Comparison of ENCODE assay signal across 1 mouse cellular context in the genomic region with DNA sequence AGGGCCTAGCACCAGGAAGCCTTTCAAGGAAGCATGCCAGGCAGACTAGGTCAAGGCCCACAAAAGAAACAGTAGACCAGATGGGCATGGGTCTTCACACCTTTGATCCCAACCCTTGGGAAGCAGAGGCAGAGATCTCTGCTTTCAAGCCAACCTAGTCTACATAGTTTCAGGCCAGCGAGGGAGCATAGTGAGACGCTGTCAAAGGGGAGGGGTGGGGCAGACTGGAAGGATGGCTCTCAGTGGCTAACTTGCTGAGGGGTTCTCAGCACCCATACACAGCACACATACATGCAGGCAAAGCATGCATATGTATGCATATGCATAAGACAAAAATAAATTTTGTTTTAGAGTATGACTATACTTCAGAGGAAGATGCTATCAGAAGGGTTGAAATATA.
TF ChIP-seq lines count a peak whose summit lies in the region.

No protein-coding gene starts in this region.

TF ChIP-seq in MEL, 35 proteins besides CTCF, POLR2A, EP300 and RAD21:
- TF ChIP-seq NELFE (IDR thresholded peaks at IDR 0.05; ENCODE audit: low read depth, low read length) (no peak), SMC3 (IDR thresholded peaks at IDR 0.05; ENCODE audit: low read depth, low read length) (no peak), ZC3H11A (IDR thresholded peaks at IDR 0.05; ENCODE audit: low read depth, low read length) (no peak), TBP (IDR thresholded peaks at IDR 0.05; ENCODE audit: low read depth, low read length) (no peak), MYB (IDR thresholded peaks at IDR 0.05; ENCODE audit: low read depth, low read length) (no peak), POLR2AphosphoS5 (IDR thresholded peaks at IDR 0.05; ENCODE audit: borderline replicate concordance, low read depth, low read length) (no peak), GABPA (IDR thresholded peaks at IDR 0.05; ENCODE audit: low read depth, low read length) (no peak), GATA1 (IDR thresholded peaks at IDR 0.05; ENCODE audit: low read depth, low read length) (no peak), MEF2A (IDR thresholded peaks at IDR 0.05; ENCODE audit: extremely low read depth, insufficient replicate concordance, low read depth, low read length, poor library complexity, severe bottlenecking) (no peak), TCF12 (IDR thresholded peaks at IDR 0.05; ENCODE audit: low read depth, low read length) (no peak), MAZ (IDR thresholded peaks at IDR 0.05; ENCODE audit: low read depth, low read length) (no peak), SIN3A (IDR thresholded peaks at IDR 0.05; ENCODE audit: low read length) (no peak)
